Mouse (Mus musculus): Measurements from ENCODE around the gene Arl10. TPM values are rescaled to one million over a fixed set of nuclear protein-coding genes. Genes with fewer than 3 reads are reported as not detected.
A peak's percentile ranks its signal among the peaks of the same experiment; 100 is the strongest.
"Not testable (repeated sequence)": the region's sequence is repeated elsewhere in the genome, so short reads cannot be mapped to it uniquely, and the experiment has no call there.

The Arl10 gene
- polyA plus RNA-seq, 1 experiment = 13.2 TPM

GRCm38 (mm10) chr13:54609301-54609700, 34.5 kb downstream of the Arl10 start:
- peak overlapping the region; percentile 39 for H3K27ac ChIP-seq (ENCODE audit: insufficient read depth, low read length)
- H3K4me3 ChIP-seq (ENCODE audit: insufficient read depth, low read length) = no peak overlapping the region
- peaks cover 18% of the 10 kb centered on the region for H3K4me1 ChIP-seq (ENCODE audit: control insufficient read depth, insufficient read depth, low read length)
- TF ChIP-seq CTCF (IDR thresholded peaks at IDR 0.05; ENCODE audit: borderline replicate concordance, insufficient read depth, low read length) (no peak), POLR2A (IDR thresholded peaks at IDR 0.05; ENCODE audit: low read depth, low read length) (no peak)

- TF ChIP-seq CTCF (IDR thresholded peaks at IDR 0.05; ENCODE audit: borderline replicate concordance, insufficient read depth, low read length) (no peak), POLR2A (IDR thresholded peaks at IDR 0.05; ENCODE audit: low read depth, low read length) (no peak)
- Histone ChIP-seq H3K27ac (ENCODE audit: insufficient read depth, low read length) (peak overlapping the region; percentile 44; the same call in 1 of the 2 replicates), H3K4me1 (ENCODE audit: control insufficient read depth, insufficient read depth, low read length) (peaks cover 14% of the 10 kb centered on the region), H3K4me3 (ENCODE audit: insufficient read depth, low read length) (peak overlapping the region; percentile 83)
Observed at GRCm38 (mm10) chr13:54610613-54610971, 35.8 kb downstream of the Arl10 start.

GRCm38 (mm10) chr13:54610972-54611754, 36.3 kb downstream of the Arl10 start, which contains the start of gene Cltb:
TSS of gene Cltb (minus strand) at chr13:54611344.
- no peak for TF ChIP-seq CTCF (IDR thresholded peaks at IDR 0.05; ENCODE audit: borderline replicate concordance, insufficient read depth, low read length)
- peak; percentile 66 for TF ChIP-seq POLR2A (IDR thresholded peaks at IDR 0.05; ENCODE audit: low read depth, low read length)
- peak within 1 kb of the TSS; percentile 83 for H3K4me3 ChIP-seq (ENCODE audit: insufficient read depth, low read length)
- peaks cover 13% of the 10 kb centered on the region for H3K4me1 ChIP-seq (ENCODE audit: control insufficient read depth, insufficient read depth, low read length)
- peak within 1 kb of the TSS; percentile 44 for H3K27ac ChIP-seq (ENCODE audit: insufficient read depth, low read length)

GRCm38 (mm10) chr13:54613141-54613540, 38.3 kb downstream of the Arl10 start:
- not testable (repeated sequence) for H3K27ac ChIP-seq (ENCODE audit: insufficient read depth, low read length); H3K4me1 ChIP-seq (ENCODE audit: control insufficient read depth, insufficient read depth, low read length); H3K4me3 ChIP-seq (ENCODE audit: insufficient read depth, low read length)

- H3K27ac ChIP-seq (ENCODE audit: insufficient read depth, low read length) = no peak overlapping the region
- TF ChIP-seq POLR2A (IDR thresholded peaks at IDR 0.05; ENCODE audit: low read depth, low read length) (no peak), CTCF (IDR thresholded peaks at IDR 0.05; ENCODE audit: borderline replicate concordance, insufficient read depth, low read length) (no peak)
- H3K4me3 ChIP-seq (ENCODE audit: insufficient read depth, low read length) = no peak overlapping the region
- no peaks in the 10 kb centered on the region for H3K4me1 ChIP-seq (ENCODE audit: control insufficient read depth, insufficient read depth, low read length)
Observed at GRCm38 (mm10) chr13:54616307-54616706, 41.5 kb downstream of the Arl10 start.

GRCm38 (mm10) chr13:54616998-54617397, 42.2 kb downstream of the Arl10 start:
- H3K4me3 ChIP-seq (ENCODE audit: insufficient read depth, low read length) = no peak overlapping the region
- TF ChIP-seq CTCF (IDR thresholded peaks at IDR 0.05; ENCODE audit: borderline replicate concordance, insufficient read depth, low read length) (no peak), POLR2A (IDR thresholded peaks at IDR 0.05; ENCODE audit: low read depth, low read length) (no peak)
- H3K27ac ChIP-seq (ENCODE audit: insufficient read depth, low read length) = no peak overlapping the region
- no peaks in the 10 kb centered on the region for H3K4me1 ChIP-seq (ENCODE audit: control insufficient read depth, insufficient read depth, low read length)

GRCm38 (mm10) chr13:54621155-54621932, 46.5 kb downstream of the Arl10 start, which contains the start of gene Faf2:
TSS of gene Faf2 (plus strand) at chr13:54621784.
- Histone ChIP-seq H3K27ac (ENCODE audit: insufficient read depth, low read length) (peak within 1 kb of the TSS; percentile 61), H3K4me1 (ENCODE audit: control insufficient read depth, insufficient read depth, low read length) (peaks cover 6% of the 10 kb centered on the region), H3K4me3 (ENCODE audit: insufficient read depth, low read length) (peak within 1 kb of the TSS; percentile 98)
- peak; percentile 82; the same call in 1 of the 2 replicates for TF ChIP-seq CTCF (IDR thresholded peaks at IDR 0.05; ENCODE audit: borderline replicate concordance, insufficient read depth, low read length)
- peak; percentile 86 for TF ChIP-seq POLR2A (IDR thresholded peaks at IDR 0.05; ENCODE audit: low read depth, low read length)

GRCm38 (mm10) chr13:54621960-54622521, 47.2 kb downstream of the Arl10 start:
- Histone ChIP-seq H3K4me1 (ENCODE audit: control insufficient read depth, insufficient read depth, low read length) (peaks cover 6% of the 10 kb centered on the region), H3K27ac (ENCODE audit: insufficient read depth, low read length) (peak overlapping the region; percentile 61), H3K4me3 (ENCODE audit: insufficient read depth, low read length) (peak overlapping the region; percentile 98)
- TF ChIP-seq POLR2A (IDR thresholded peaks at IDR 0.05; ENCODE audit: low read depth, low read length) (peak; percentile 33; the same call in 1 of the 2 replicates), CTCF (IDR thresholded peaks at IDR 0.05; ENCODE audit: borderline replicate concordance, insufficient read depth, low read length) (no peak)

GRCm38 (mm10) chr13:54629128-54629527, 54.3 kb downstream of the Arl10 start:
- Histone ChIP-seq H3K27ac (ENCODE audit: insufficient read depth, low read length) (peak overlapping the region; percentile 73), H3K4me1 (ENCODE audit: control insufficient read depth, insufficient read depth, low read length) (peaks cover 2% of the 10 kb centered on the region; the same call in 1 of the 2 replicates), H3K4me3 (ENCODE audit: insufficient read depth, low read length) (no peak overlapping the region)
- no peak for TF ChIP-seq CTCF (IDR thresholded peaks at IDR 0.05; ENCODE audit: borderline replicate concordance, insufficient read depth, low read length)
- TF ChIP-seq POLR2A (IDR thresholded peaks at IDR 0.05; ENCODE audit: low read depth, low read length) = no peak

Other genes starting within 250 kb of the Arl10 start
- 12.3 and 13.2 TPM in 2 replicates for gene Cplx2, start 203.7 kb upstream of the Arl10 start, polyA plus RNA-seq (2011; ENCODE audit: insufficient read length, low read depth, missing spikeins)
- gene Thoc3, start 106.2 kb upstream of the Arl10 start, polyA plus RNA-seq (2011; ENCODE audit: insufficient read length, low read depth, missing spikeins) = 27.8 and 33.2 TPM in 2 replicates
- 16.1 and 18.4 TPM in 2 replicates for gene Simc1, start 71.2 kb upstream of the Arl10 start, polyA plus RNA-seq (2011; ENCODE audit: insufficient read length, low read depth, missing spikeins)
- gene 4833439L19Rik, start 9.6 kb upstream of the Arl10 start, polyA plus RNA-seq (2011; ENCODE audit: insufficient read length, low read depth, missing spikeins) = 73.4 and 74.2 TPM in 2 replicates
- gene Nop16, start 15.1 kb downstream of the Arl10 start, polyA plus RNA-seq (2011; ENCODE audit: insufficient read length, low read depth, missing spikeins) = 28.9 and 36.4 TPM in 2 replicates
- 79.3 and 118 TPM in 2 replicates for gene Higd2a, start 15.2 kb downstream of the Arl10 start, polyA plus RNA-seq (2011; ENCODE audit: insufficient read length, low read depth, missing spikeins)
- gene Cltb, start 36.3 kb downstream of the Arl10 start, polyA plus RNA-seq (2011; ENCODE audit: insufficient read length, low read depth, missing spikeins) = 44.8 and 56.1 TPM in 2 replicates
- gene Faf2, start 46.8 kb downstream of the Arl10 start, polyA plus RNA-seq (2011; ENCODE audit: insufficient read length, low read depth, missing spikeins) = 88.6 and 90.5 TPM in 2 replicates
- gene Rnf44, start 118.9 kb downstream of the Arl10 start, polyA plus RNA-seq (2011; ENCODE audit: insufficient read length, low read depth, missing spikeins) = 39.2 and 39.4 TPM in 2 replicates
- gene Cdhr2, start 126.4 kb downstream of the Arl10 start, polyA plus RNA-seq (2011; ENCODE audit: insufficient read length, low read depth, missing spikeins) = not detected in 2 replicates
- 0.42 and 0.61 TPM in 2 replicates for gene Gprin1, start 174.9 kb downstream of the Arl10 start, polyA plus RNA-seq (2011; ENCODE audit: insufficient read length, low read depth, missing spikeins)
- gene Sncb, start 191.6 kb downstream of the Arl10 start, polyA plus RNA-seq (2011; ENCODE audit: insufficient read length, low read depth, missing spikeins) = not detected in 2 replicates
- not detected in 2 replicates for gene Eif4e1b, start 209.0 kb downstream of the Arl10 start, polyA plus RNA-seq (2011; ENCODE audit: insufficient read length, low read depth, missing spikeins)
- 29.9 and 44.7 TPM in 2 replicates for gene Tspan17, start 214.4 kb downstream of the Arl10 start, polyA plus RNA-seq (2011; ENCODE audit: insufficient read length, low read depth, missing spikeins)